Mouse (Mus musculus) neural tube, embryonic 14.5 days (tissue): ENCODE data around the gene Cog2. TPM values are rescaled to one million over a fixed set of nuclear protein-coding genes. Genes with fewer than 3 reads are reported as not detected.

Experiments
- ATAC-seq: fragments of 200-750 bp; cut with Nextera tagmentation; 2 replicates; pipeline ENCODE4 v1.8.0; 2017; ENCODE audit warnings: low read depth, mild to moderate bottlenecking, moderate TSS enrichment, moderate library complexity
- H3K27ac ChIP-seq: fragments of 300-500 bp; sonication (generic); 2 replicates; pipeline ENCODE4 v1.5.1; 2014; ENCODE audit warnings: low read depth, mild to moderate bottlenecking, control low read depth, low read length, moderate library complexity, mixed read lengths
- H3K27me3 ChIP-seq: fragments of 300-500 bp; sonication (generic); 2 replicates; pipeline ENCODE4 v1.6.1; 2014; ENCODE audit warnings: low read length; ENCODE audit not compliant: control insufficient read depth, insufficient read depth
- H3K36me3 ChIP-seq: fragments of 300-500 bp; sonication (generic); 2 replicates; pipeline ENCODE4 v1.6.1; 2014; ENCODE audit warnings: low read length, mixed read lengths; ENCODE audit not compliant: control insufficient read depth, insufficient read depth
- H3K4me1 ChIP-seq: fragments of 300-500 bp; sonication (generic); 2 replicates; pipeline ENCODE4 v1.6.1; 2014; ENCODE audit warnings: low read length; ENCODE audit not compliant: control insufficient read depth, insufficient read depth
- H3K4me2 ChIP-seq: fragments of 300-500 bp; sonication (generic); 2 replicates; pipeline ENCODE4 v1.6.1; 2014; ENCODE audit warnings: mild to moderate bottlenecking, low read depth, low read length, control low read depth
- H3K4me3 ChIP-seq: fragments of 300-500 bp; sonication (generic); 2 replicates; pipeline ENCODE4 v1.5.1; 2014; ENCODE audit warnings: low read depth, low read length, control low read depth, mixed read lengths
- H3K9ac ChIP-seq: fragments of 300-500 bp; sonication (generic); replicated peaks from 2 replicates; pipeline ENCODE4 v1.6.1; 2014; ENCODE audit warnings: low read depth, mild to moderate bottlenecking, control low read depth, low read length, mixed read lengths
- H3K9me3 ChIP-seq: fragments of 300-500 bp; sonication (generic); 2 replicates; pipeline ENCODE4 v1.6.1; 2016; ENCODE audit warnings: low read length; ENCODE audit not compliant: control insufficient read depth
- WGBS: fragments of 180-500 bp; shearing (Covaris S2); extraction: QIAGEN DNeasy Blood & Tissue Kit; methylation state at CpG from one replicate; pipeline ENCODE4 v1.1.7; 2014; 5-methylcytosine and 5-hydroxymethylcytosine counted together
- polyA plus RNA-seq: library from polyadenylated mRNA; unstranded; fragments of >200 nt; fragmentation: Nextera tagmentation; extraction: Ambion mirVana; gene quantifications from 2 replicates; pipeline ENCODE4 v1.2.1, GENCODE M21; 2014

Cog2 gene
- polyA plus RNA-seq, 1 experiment from 2014 or later, result 32.3 TPM

- Histone ChIP-seq H3K4me2 (no peak overlapping the region), H3K27me3 (no peaks in the 10 kb centered on the region), H3K9ac (no peak overlapping the region), H3K9me3 (no peaks in the 10 kb centered on the region), H3K27ac (no peak overlapping the region), H3K4me1 (no peaks in the 10 kb centered on the region), H3K36me3 (no peaks in the 10 kb centered on the region), H3K4me3 (no peak overlapping the region)
- 82% methylated on average over 4 of the region's 4 CpGs for WGBS
- no peak for ATAC-seq
Observed at GRCm38 (mm10) chr8:124589393-124589792, 68.8 kb downstream of the Cog2 start.

Other genes starting within 250 kb of the Cog2 start
- gene Pgbd5, start 81.1 kb upstream of the Cog2 start, polyA plus RNA-seq, result 15.4 and 17.1 TPM in 2 replicates
- gene Agt, start 48.9 kb downstream of the Cog2 start, polyA plus RNA-seq, result 0.63 and 1.5 TPM in 2 replicates
- gene Capn9, start 55.3 kb downstream of the Cog2 start, polyA plus RNA-seq, result 0.26 and 0.36 TPM in 2 replicates
- 21.9 and 25.2 TPM in 2 replicates for gene 2310022B05Rik, start 142.6 kb downstream of the Cog2 start, polyA plus RNA-seq
- 70.9 and 73.9 TPM in 2 replicates for gene Ttc13, start 201.2 kb downstream of the Cog2 start, polyA plus RNA-seq
- gene Arv1, start 201.4 kb downstream of the Cog2 start, polyA plus RNA-seq, result 38.0 and 39.3 TPM in 2 replicates
- 0.91 and 7.0 TPM in 2 replicates for gene Fam89a, start 231.1 kb downstream of the Cog2 start, polyA plus RNA-seq